Mouse (Mus musculus) cerebellum, postnatal 36 days (tissue): ENCODE measurements around the gene Dynlt1b.
"Not testable (repeated sequence)": the region's sequence is repeated elsewhere in the genome, so short reads cannot be mapped to it uniquely, and the experiment has no call there.

ENCODE experiments used
- DNase-seq, 2 experiments: peaks; one replicate each; pipeline ENCODE4 v3.0.0; 2021 to 2022; ENCODE audit warnings: mixed read lengths in 2 of 2

Gene Dynlt1b

GRCm38 (mm10) chr17:6429945-6430344 lies at the start of gene Dynlt1b:
Gene Dynlt1b (plus strand): TSS chr17:6430112.
- DNase-seq = peak; percentile 100

GRCm38 (mm10) chr17:6380182-6380841 lies 49.6 kb upstream of the Dynlt1b start:
- DNase-seq = not testable (repeated sequence)

- not testable (repeated sequence) for DNase-seq
Observed at GRCm38 (mm10) chr17:6381071-6381682, 48.7 kb upstream of the Dynlt1b start.

GRCm38 (mm10) chr17:6386927-6387326 lies 43.0 kb upstream of the Dynlt1b start:
- not testable (repeated sequence) for DNase-seq

- DNase-seq = not testable (repeated sequence)
Observed at GRCm38 (mm10) chr17:6387380-6387911, 42.5 kb upstream of the Dynlt1b start.

- DNase-seq = not testable (repeated sequence)
Observed at GRCm38 (mm10) chr17:6389463-6389862, 40.4 kb upstream of the Dynlt1b start.

GRCm38 (mm10) chr17:6390731-6391130 lies 39.2 kb upstream of the Dynlt1b start:
- DNase-seq = not testable (repeated sequence)

GRCm38 (mm10) chr17:6391736-6392135 lies 38.2 kb upstream of the Dynlt1b start:
- DNase-seq = not testable (repeated sequence)

GRCm38 (mm10) chr17:6392473-6393340 lies 37.2 kb upstream of the Dynlt1b start:
- DNase-seq = not testable (repeated sequence)

- DNase-seq = not testable (repeated sequence)
Observed at GRCm38 (mm10) chr17:6398079-6398478, 31.8 kb upstream of the Dynlt1b start.

GRCm38 (mm10) chr17:6398816-6399215 lies 31.1 kb upstream of the Dynlt1b start:
- DNase-seq = not testable (repeated sequence)

- DNase-seq = not testable (repeated sequence)
Observed at GRCm38 (mm10) chr17:6399281-6400096, 30.4 kb upstream of the Dynlt1b start.

- not testable (repeated sequence) for DNase-seq
Observed at GRCm38 (mm10) chr17:6400097-6400489, 29.8 kb upstream of the Dynlt1b start.

GRCm38 (mm10) chr17:6404493-6404892 lies 25.4 kb upstream of the Dynlt1b start:
- not testable (repeated sequence) for DNase-seq

- not testable (repeated sequence) for DNase-seq
Observed at GRCm38 (mm10) chr17:6406972-6407371, 22.9 kb upstream of the Dynlt1b start.

- not testable (repeated sequence) for DNase-seq
Observed at GRCm38 (mm10) chr17:6410713-6411213, 19.1 kb upstream of the Dynlt1b start.

GRCm38 (mm10) chr17:6417118-6417517 lies 12.8 kb upstream of the Dynlt1b start:
- DNase-seq = not testable (repeated sequence)

- DNase-seq = not testable (repeated sequence)
Observed at GRCm38 (mm10) chr17:6420557-6420956, 9.4 kb upstream of the Dynlt1b start.

- not testable (repeated sequence) for DNase-seq
Observed at GRCm38 (mm10) chr17:6421547-6422326, 8.2 kb upstream of the Dynlt1b start.

- not testable (repeated sequence) for DNase-seq
Observed at GRCm38 (mm10) chr17:6422370-6422769, 7.5 kb upstream of the Dynlt1b start.

GRCm38 (mm10) chr17:6422805-6423204 lies 7.1 kb upstream of the Dynlt1b start:
- DNase-seq = not testable (repeated sequence)
